ENCODE assay signal across 23 mouse cellular contexts in genomic region chr15:31660844-31661243, GRCm38 (mm10). TPM values are rescaled to one million over a fixed set of nuclear protein-coding genes. Genes with fewer than 3 reads are reported as not detected.
DNase-seq lines count a peak whose midpoint lies in the region; ATAC-seq and TF ChIP-seq lines count a peak whose summit lies in the region.
"Had no signal": no experiment of that assay in that cellular context is flagged by ENCODE, and none has a peak within 500 bp of the region (broad histone marks: within the 10 kb centered on the region; RNA-seq: fewer than 3 reads in every experiment).

No protein-coding gene starts in this region.

- H3K4me2 ChIP-seq in embryonic facial prominence, embryonic 14.5 days (ENCODE audit: low read depth, low read length) = no peak overlapping the region
- no peak overlapping the region for H3K4me2 ChIP-seq in kidney, embryonic 16.5 days (replicated peaks; ENCODE audit: low read depth, low read length)
- H3K4me2 ChIP-seq in neural tube, embryonic 13.5 days = no peak overlapping the region
- H3K4me2 ChIP-seq: forebrain, embryonic 15.5 days; heart, embryonic 11.5 days; liver, embryonic 13.5 days had no signal

- no peak overlapping the region for H3K4me3 ChIP-seq in embryonic facial prominence, embryonic 14.5 days (ENCODE audit: low read depth, low read length)
- no peak overlapping the region for H3K4me3 ChIP-seq in embryonic facial prominence, embryonic 10.5 days
- no peak overlapping the region for H3K4me3 ChIP-seq in kidney, embryonic 16.5 days (ENCODE audit: low read length)
- H3K4me3 ChIP-seq in neural tube, embryonic 13.5 days = no peak overlapping the region
- H3K4me3 ChIP-seq: forebrain, embryonic 15.5 days; liver, embryonic 13.5 days had no signal

- no peak for TF ChIP-seq CTCF in brain, embryonic 14.5 days (IDR thresholded peaks at IDR 0.05; ENCODE audit: borderline replicate concordance, extremely low read depth, insufficient read depth, insufficient read length)

- H3K27ac ChIP-seq in embryonic facial prominence, embryonic 14.5 days (replicated peaks; ENCODE audit: low read depth, low read length) = no peak overlapping the region
- H3K27ac ChIP-seq in embryonic facial prominence, embryonic 10.5 days (replicated peaks) = no peak overlapping the region
- H3K27ac ChIP-seq in kidney, embryonic 16.5 days (ENCODE audit: low read length) = no peak overlapping the region; the same call in 1 of the 2 replicates
- H3K27ac ChIP-seq in neural tube, embryonic 13.5 days (replicated peaks) = peak overlapping the region; percentile 71
- H3K27ac ChIP-seq: forebrain, embryonic 15.5 days; liver, embryonic 13.5 days had no signal

- H3K9ac ChIP-seq in embryonic facial prominence, embryonic 14.5 days (ENCODE audit: low read depth, low read length) = no peak overlapping the region
- no peak overlapping the region for H3K9ac ChIP-seq in kidney, embryonic 16.5 days (replicated peaks; ENCODE audit: low read length)
- H3K9ac ChIP-seq in neural tube, embryonic 13.5 days = no peak overlapping the region
- H3K9ac ChIP-seq: forebrain, embryonic 15.5 days; liver, embryonic 13.5 days had no signal

- TF ChIP-seq POLR2A in brain, embryonic 14.5 days (IDR thresholded peaks at IDR 0.05; ENCODE audit: borderline replicate concordance, extremely low read depth, insufficient read depth, insufficient read length, poor library complexity, severe bottlenecking) = no peak

- DNase-seq in embryonic facial prominence, embryonic 14.5 days (ENCODE audit: low spot score) = peak; percentile 8
- no peak for DNase-seq in embryonic facial prominence, embryonic 10.5 days (ENCODE audit: low spot score)
- DNase-seq in kidney, postnatal 10 days = no peak
- DNase-seq in brain, embryonic 14.5 days (ENCODE audit: low read depth) = peak; percentile 45
- no peak for DNase-seq in lung, postnatal 36 days
- DNase-seq: adrenal gland, adult 8-10 months; cerebellum, adult 18-20 months; cerebellum, postnatal 36 days; gastrocnemius, postnatal 14 days; heart, adult 11 months; kidney, postnatal 36 days; liver, embryonic 13.5 days; lung, adult 2 months; lung, postnatal 14 days; right cerebral cortex, adult 18-20 months; right cerebral cortex, postnatal 4 days; thymus, postnatal 14 days had no signal

- 63% methylated on average over 9 of the region's 9 CpGs for WGBS in embryonic facial prominence, embryonic 14.5 days
- 87% methylated on average over 9 of the region's 9 CpGs for WGBS in embryonic facial prominence, embryonic 10.5 days
- WGBS in kidney, embryonic 16.5 days = 34% methylated on average over 9 of the region's 9 CpGs
- WGBS in neural tube, embryonic 13.5 days = 49% methylated on average over 9 of the region's 9 CpGs

- no peaks in the 10 kb centered on the region for H3K27me3 ChIP-seq in embryonic facial prominence, embryonic 14.5 days (replicated peaks; ENCODE audit: control insufficient read depth, insufficient read depth, low read length)
- H3K27me3 ChIP-seq in embryonic facial prominence, embryonic 10.5 days (replicated peaks; ENCODE audit: low read depth, poor library complexity, severe bottlenecking) = no peaks in the 10 kb centered on the region
- no peaks in the 10 kb centered on the region for H3K27me3 ChIP-seq in kidney, embryonic 16.5 days (ENCODE audit: insufficient read depth, low read length)
- H3K27me3 ChIP-seq in neural tube, embryonic 13.5 days = no peaks in the 10 kb centered on the region
- H3K27me3 ChIP-seq: forebrain, embryonic 15.5 days; liver, embryonic 13.5 days had no signal

- no peaks in the 10 kb centered on the region for H3K4me1 ChIP-seq in embryonic facial prominence, embryonic 14.5 days (ENCODE audit: control insufficient read depth, insufficient read depth, low read length)
- no peaks in the 10 kb centered on the region for H3K4me1 ChIP-seq in embryonic facial prominence, embryonic 10.5 days
- H3K4me1 ChIP-seq in kidney, embryonic 16.5 days (ENCODE audit: insufficient read depth, low read length) = no peaks in the 10 kb centered on the region
- H3K4me1 ChIP-seq in neural tube, embryonic 13.5 days (replicated peaks) = peaks cover 12% of the 10 kb centered on the region
- H3K4me1 ChIP-seq: liver, embryonic 13.5 days had no signal

- H3K36me3 ChIP-seq in embryonic facial prominence, embryonic 14.5 days (ENCODE audit: control insufficient read depth, insufficient read depth, low read length) = no peaks in the 10 kb centered on the region
- H3K36me3 ChIP-seq in embryonic facial prominence, embryonic 10.5 days (replicated peaks) = no peaks in the 10 kb centered on the region
- no peaks in the 10 kb centered on the region for H3K36me3 ChIP-seq in kidney, embryonic 16.5 days (ENCODE audit: insufficient read depth, low read length)
- no peaks in the 10 kb centered on the region for H3K36me3 ChIP-seq in neural tube, embryonic 13.5 days
- H3K36me3 ChIP-seq: forebrain, embryonic 15.5 days; liver, embryonic 13.5 days had no signal

- ATAC-seq in embryonic facial prominence, embryonic 14.5 days (ENCODE audit: low read depth) = no peak
- peak; percentile 82 for ATAC-seq in kidney, embryonic 16.5 days (ENCODE audit: low FRiP score, low TSS enrichment)
- peak; percentile 62; the same call in 1 of the 2 replicates for ATAC-seq in neural tube, embryonic 13.5 days (ENCODE audit: low read depth)
- ATAC-seq: activated CD4-positive, CD25-positive, alpha-beta regulatory T cell, adult 4 months; intestine, embryonic 16.5 days had no signal

- no peaks in the 10 kb centered on the region for H3K9me3 ChIP-seq in embryonic facial prominence, embryonic 14.5 days (ENCODE audit: control insufficient read depth, low read length)
- H3K9me3 ChIP-seq in embryonic facial prominence, embryonic 10.5 days = no peaks in the 10 kb centered on the region
- H3K9me3 ChIP-seq in kidney, embryonic 16.5 days (ENCODE audit: low read length) = no peaks in the 10 kb centered on the region
- H3K9me3 ChIP-seq in neural tube, embryonic 13.5 days = no peaks in the 10 kb centered on the region
- H3K9me3 ChIP-seq: forebrain, embryonic 15.5 days; liver, embryonic 13.5 days had no signal

RNA-seq across cellular contexts. Expression of gene Fam173b, which starts 59.2 kb away (rescaled TPM):
- 11.7 and 16.2 TPM in 2 replicates for polyA plus RNA-seq in embryonic facial prominence, embryonic 14.5 days (2014; fragmentation: Nextera tagmentation; extraction: Ambion mirVana)
- polyA plus RNA-seq in embryonic facial prominence, embryonic 10.5 days (2016; fragmentation: Nextera tagmentation; extraction: Ambion mirVana) = 13.4 and 14.7 TPM in 2 replicates
- polyA plus RNA-seq in kidney, embryonic 16.5 days (2015; fragmentation: Nextera tagmentation; extraction: Ambion mirVana) = 14.2 and 14.8 TPM in 2 replicates
- polyA plus RNA-seq in brain, embryonic 14.5 days (2012; rRNA removed) = 13.4 and 14.9 TPM in 2 replicates
- polyA plus RNA-seq in neural tube, embryonic 13.5 days (2015; fragmentation: Nextera tagmentation; extraction: Ambion mirVana) = 10.8 and 11.0 TPM in 2 replicates

RNA-seq across cellular contexts. Expression of gene Cct5, which starts 59.2 kb away (rescaled TPM):
- polyA plus RNA-seq in embryonic facial prominence, embryonic 14.5 days (2014; fragmentation: Nextera tagmentation; extraction: Ambion mirVana) = 494 and 532 TPM in 2 replicates
- 782 and 839 TPM in 2 replicates for polyA plus RNA-seq in embryonic facial prominence, embryonic 10.5 days (2016; fragmentation: Nextera tagmentation; extraction: Ambion mirVana)
- 556 and 574 TPM in 2 replicates for polyA plus RNA-seq in kidney, embryonic 16.5 days (2015; fragmentation: Nextera tagmentation; extraction: Ambion mirVana)
- 354 and 372 TPM in 2 replicates for polyA plus RNA-seq in brain, embryonic 14.5 days (2012; rRNA removed)
- 542 and 545 TPM in 2 replicates for polyA plus RNA-seq in neural tube, embryonic 13.5 days (2015; fragmentation: Nextera tagmentation; extraction: Ambion mirVana)

Comparison
In these comparisons a context has a peak if more than half of its experiments do, and no peak if none do; other contexts are left out.
1. DNase-seq: peak in embryonic facial prominence, embryonic 14.5 days (single experiment) and brain, embryonic 14.5 days (single experiment); none in embryonic facial prominence, embryonic 10.5 days (single experiment), kidney, postnatal 10 days (single experiment) and lung, postnatal 36 days (single experiment).